Mouse (Mus musculus) mature B cell (primary cell): ENCODE data around the gene Cox4i2.

Source experiments
- in situ Hi-C: fragments of 300-500 bp; cut with MboI; formaldehyde crosslinking; loops from 2 replicates; pipeline ENCODE4 v1.14.3; 2019

Cox4i2 gene

GRCm38 (mm10) chr2:152753944-152754711 is at the start of gene Cox4i2:
Cox4i2 (plus strand) TSS chr2:152754173.
- in situ Hi-C loops, result no loop called here

- in situ Hi-C loops, result loop anchor here (5.0 kb wide), 1 partner anchor 128 kb away; the partner anchor contains the start of gene Bcl2l1
Observed at GRCm38 (mm10) chr2:152704256-152704605, 49.7 kb upstream of the Cox4i2 start.

GRCm38 (mm10) chr2:152704811-152705370 is 49.1 kb upstream of the Cox4i2 start:
- in situ Hi-C loops, result loop anchor here (5.0 kb wide), 1 partner anchor 127 kb away; the partner anchor contains the start of gene Bcl2l1

- in situ Hi-C loops, result no loop called here
Observed at GRCm38 (mm10) chr2:152705993-152706571, 47.9 kb upstream of the Cox4i2 start.

- in situ Hi-C loops, result no loop called here
Observed at GRCm38 (mm10) chr2:152707186-152707585, 46.8 kb upstream of the Cox4i2 start.

- in situ Hi-C loops, result no loop called here
Observed at GRCm38 (mm10) chr2:152707627-152708026, 46.3 kb upstream of the Cox4i2 start.

- in situ Hi-C loops, result no loop called here
Observed at GRCm38 (mm10) chr2:152709066-152709465, 44.9 kb upstream of the Cox4i2 start.

- in situ Hi-C loops, result no loop called here
Observed at GRCm38 (mm10) chr2:152716241-152716772, 37.7 kb upstream of the Cox4i2 start.

GRCm38 (mm10) chr2:152717652-152718051 is 36.3 kb upstream of the Cox4i2 start:
- in situ Hi-C loops, result no loop called here

- in situ Hi-C loops, result no loop called here
Observed at GRCm38 (mm10) chr2:152718076-152718475, 35.9 kb upstream of the Cox4i2 start.

- in situ Hi-C loops, result no loop called here
Observed at GRCm38 (mm10) chr2:152723651-152724331, 30.2 kb upstream of the Cox4i2 start.

GRCm38 (mm10) chr2:152724332-152724723 is 29.6 kb upstream of the Cox4i2 start:
- in situ Hi-C loops, result no loop called here

- in situ Hi-C loops, result no loop called here
Observed at GRCm38 (mm10) chr2:152725178-152725750, 28.7 kb upstream of the Cox4i2 start.

GRCm38 (mm10) chr2:152726213-152726612 is 27.8 kb upstream of the Cox4i2 start:
- in situ Hi-C loops, result no loop called here

GRCm38 (mm10) chr2:152726751-152727335 is 27.1 kb upstream of the Cox4i2 start:
- in situ Hi-C loops, result no loop called here

- in situ Hi-C loops, result no loop called here
Observed at GRCm38 (mm10) chr2:152727795-152728510, 26.0 kb upstream of the Cox4i2 start.

- in situ Hi-C loops, result no loop called here
Observed at GRCm38 (mm10) chr2:152728594-152728993, 25.4 kb upstream of the Cox4i2 start.

- in situ Hi-C loops, result no loop called here
Observed at GRCm38 (mm10) chr2:152729013-152729635, 24.8 kb upstream of the Cox4i2 start.

GRCm38 (mm10) chr2:152729636-152730020 is 24.3 kb upstream of the Cox4i2 start:
- in situ Hi-C loops, result no loop called here

- in situ Hi-C loops, result no loop called here
Observed at GRCm38 (mm10) chr2:152733201-152733600, 20.8 kb upstream of the Cox4i2 start.
